Mouse (Mus musculus): Measurements from ENCODE around the gene Cgas. TPM values are rescaled to one million over a fixed set of nuclear protein-coding genes. Genes with fewer than 3 reads are reported as not detected.

Cgas gene
- polyA plus RNA-seq, 1 experiment from 2014 or later: 2.2 TPM

DNA sequence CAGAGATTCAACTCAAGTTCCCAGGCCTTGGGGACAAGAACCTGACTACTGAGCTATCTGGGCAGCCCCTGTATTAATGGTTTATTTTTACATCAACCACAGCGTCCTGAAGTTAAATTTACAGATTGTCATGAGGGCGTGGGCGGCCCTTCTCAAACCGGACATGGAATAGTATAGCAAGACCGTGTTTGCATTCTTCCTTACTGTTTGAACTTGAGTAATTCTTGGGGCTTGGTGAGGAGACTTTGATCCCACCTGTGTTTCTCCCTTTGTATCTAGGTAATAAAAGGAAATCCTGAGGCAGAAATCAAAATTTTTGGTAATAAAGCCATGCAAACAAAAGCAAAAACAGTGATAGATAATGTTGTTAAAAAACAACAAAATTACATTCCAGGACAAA lies 42.5 kb downstream of the Cgas start:
- no peak for ATAC-seq (ENCODE audit: low FRiP score, low TSS enrichment)
- H3K9ac ChIP-seq (ENCODE audit: low read depth, low read length): no peak overlapping the region
- H3K4me1 ChIP-seq (ENCODE audit: control insufficient read depth, insufficient read depth, low read length): no peaks in the 10 kb centered on the region
- H3K36me3 ChIP-seq (ENCODE audit: control insufficient read depth, insufficient read depth, low read length): no peaks in the 10 kb centered on the region
- H3K27ac ChIP-seq (ENCODE audit: low read depth, low read length): no peak overlapping the region
- H3K9me3 ChIP-seq (ENCODE audit: control insufficient read depth, low read length): no peaks in the 10 kb centered on the region
- no peak overlapping the region for H3K4me3 ChIP-seq (ENCODE audit: low read length)
- peaks cover 21% of the 10 kb centered on the region for H3K27me3 ChIP-seq (ENCODE audit: control insufficient read depth, insufficient read depth, low read length)
- H3K4me2 ChIP-seq (replicated peaks; ENCODE audit: low read depth, low read length): no peak overlapping the region
- 73% methylated on average over 5 of the region's 5 CpGs for WGBS

DNA sequence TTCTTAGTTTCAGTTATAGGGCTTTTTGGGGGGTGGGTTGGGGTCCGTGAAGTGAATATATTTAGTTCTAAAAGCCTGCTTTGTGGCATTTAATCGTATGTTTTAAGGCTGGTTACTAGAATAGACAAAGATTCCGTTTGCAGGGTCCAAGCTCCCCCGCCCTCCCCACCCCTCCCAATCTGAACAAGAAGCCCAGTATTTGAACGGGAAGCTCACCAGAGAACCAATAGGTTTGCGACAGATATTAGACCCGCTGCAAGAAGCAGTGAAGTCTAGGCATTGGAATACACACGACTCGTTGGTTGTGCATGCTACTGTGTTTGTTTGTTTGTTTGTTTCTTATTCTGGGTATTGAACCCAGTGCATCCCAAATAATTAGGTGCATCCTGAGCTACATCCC lies 46.5 kb downstream of the Cgas start:
- peaks cover 43% of the 10 kb centered on the region for H3K27me3 ChIP-seq (ENCODE audit: control insufficient read depth, insufficient read depth, low read length)
- no peaks in the 10 kb centered on the region for H3K4me1 ChIP-seq (ENCODE audit: control insufficient read depth, insufficient read depth, low read length)
- no peak overlapping the region for H3K27ac ChIP-seq (ENCODE audit: low read depth, low read length)
- H3K9me3 ChIP-seq (ENCODE audit: control insufficient read depth, low read length): no peaks in the 10 kb centered on the region
- no peaks in the 10 kb centered on the region for H3K36me3 ChIP-seq (ENCODE audit: control insufficient read depth, insufficient read depth, low read length)
- 53% methylated on average over 9 of the region's 9 CpGs for WGBS
- H3K9ac ChIP-seq (ENCODE audit: low read depth, low read length): no peak overlapping the region
- ATAC-seq (ENCODE audit: low FRiP score, low TSS enrichment): no peak
- H3K4me2 ChIP-seq (replicated peaks; ENCODE audit: low read depth, low read length): peak overlapping the region; percentile 60; the same call in 1 of the 2 replicates
- peak overlapping the region; percentile 43 for H3K4me3 ChIP-seq (ENCODE audit: low read length)

DNA sequence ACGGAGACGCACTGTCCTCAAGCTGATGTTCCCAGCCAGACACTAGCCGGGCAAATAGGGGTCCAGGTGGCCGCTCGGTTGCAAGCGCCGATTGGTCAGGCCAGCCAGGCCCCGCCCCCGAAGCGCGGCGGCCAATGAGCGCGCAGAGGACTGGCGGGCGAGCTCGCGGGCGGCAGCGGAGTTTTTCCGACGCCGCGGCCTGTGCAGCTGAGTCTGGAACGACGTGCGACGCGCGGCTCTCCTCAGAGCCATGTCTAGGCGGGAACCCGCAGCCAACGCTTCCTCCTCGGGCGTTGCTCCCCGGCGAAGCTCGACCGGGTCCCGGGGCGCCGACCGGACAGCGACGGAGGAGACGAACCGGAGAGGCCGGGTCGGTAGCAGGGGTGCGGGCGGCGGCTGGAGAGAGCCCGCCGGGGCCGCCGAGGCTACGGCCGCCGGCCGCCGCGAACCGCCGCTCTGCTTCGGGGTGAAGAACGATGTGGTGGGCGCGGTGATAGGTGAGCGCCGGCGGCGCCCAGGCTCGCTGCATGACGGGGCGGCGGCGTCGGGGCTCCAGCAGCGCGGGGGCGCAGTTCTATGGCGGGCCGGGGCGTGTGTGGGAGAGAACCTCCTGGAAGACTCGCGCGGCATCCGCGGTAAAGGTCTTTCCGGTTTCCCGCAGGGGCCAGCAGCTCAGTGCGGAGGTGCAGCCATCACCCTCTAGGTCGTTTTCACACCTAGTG lies 47.2 kb downstream of the Cgas start, which contains the start of gene Ddx43:
Ddx43 (plus strand) TSS at position 148 of the 722 bp plus-strand sequence.
- Histone ChIP-seq H3K9me3 (ENCODE audit: control insufficient read depth, low read length) (no peaks in the 10 kb centered on the region), H3K36me3 (ENCODE audit: control insufficient read depth, insufficient read depth, low read length) (no peaks in the 10 kb centered on the region), H3K9ac (ENCODE audit: low read depth, low read length) (peak within 1 kb of the TSS; percentile 28), H3K27ac (ENCODE audit: low read depth, low read length) (no peak within 1 kb of the TSS), H3K4me2 (replicated peaks; ENCODE audit: low read depth, low read length) (peak within 1 kb of the TSS; percentile 60), H3K4me3 (ENCODE audit: low read length) (peak within 1 kb of the TSS; percentile 43), H3K4me1 (ENCODE audit: control insufficient read depth, insufficient read depth, low read length) (no peaks in the 10 kb centered on the region), H3K27me3 (ENCODE audit: control insufficient read depth, insufficient read depth, low read length) (peaks cover 43% of the 10 kb centered on the region)
- WGBS: 4% methylated on average over 79 of the region's 93 CpGs
- peak; percentile 98 for ATAC-seq (ENCODE audit: low FRiP score, low TSS enrichment)

DNA sequence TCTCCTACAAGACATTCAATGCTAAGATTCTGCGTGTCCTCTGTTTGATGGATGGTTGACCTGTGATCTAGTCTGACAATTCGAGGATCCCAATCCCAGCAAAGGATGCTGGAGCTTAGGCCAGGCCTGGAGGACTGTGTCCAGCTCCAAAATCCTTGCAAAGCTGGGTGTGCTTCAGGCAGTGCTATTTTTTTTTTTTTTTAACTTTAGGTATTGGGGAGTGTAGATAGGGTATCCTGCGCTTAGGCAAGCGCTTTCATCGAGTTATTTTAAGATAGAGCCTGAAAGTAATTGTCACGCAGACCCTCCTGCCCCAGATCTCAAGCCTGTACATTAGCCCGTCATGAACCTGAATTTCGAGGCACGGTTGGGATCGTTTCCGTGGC lies 47.8 kb downstream of the Cgas start:
- H3K36me3 ChIP-seq (ENCODE audit: control insufficient read depth, insufficient read depth, low read length): no peaks in the 10 kb centered on the region
- no peak overlapping the region for H3K9ac ChIP-seq (ENCODE audit: low read depth, low read length)
- no peak overlapping the region for H3K27ac ChIP-seq (ENCODE audit: low read depth, low read length)
- no peaks in the 10 kb centered on the region for H3K4me1 ChIP-seq (ENCODE audit: control insufficient read depth, insufficient read depth, low read length)
- no peaks in the 10 kb centered on the region for H3K9me3 ChIP-seq (ENCODE audit: control insufficient read depth, low read length)
- ATAC-seq (ENCODE audit: low FRiP score, low TSS enrichment): no peak; the same call in 1 of the 2 replicates
- peak overlapping the region; percentile 60; the same call in 1 of the 2 replicates for H3K4me2 ChIP-seq (replicated peaks; ENCODE audit: low read depth, low read length)
- WGBS: 39% methylated on average over 11 of the region's 11 CpGs
- H3K27me3 ChIP-seq (ENCODE audit: control insufficient read depth, insufficient read depth, low read length): peaks cover 43% of the 10 kb centered on the region
- H3K4me3 ChIP-seq (ENCODE audit: low read length): peak overlapping the region; percentile 43

DNA sequence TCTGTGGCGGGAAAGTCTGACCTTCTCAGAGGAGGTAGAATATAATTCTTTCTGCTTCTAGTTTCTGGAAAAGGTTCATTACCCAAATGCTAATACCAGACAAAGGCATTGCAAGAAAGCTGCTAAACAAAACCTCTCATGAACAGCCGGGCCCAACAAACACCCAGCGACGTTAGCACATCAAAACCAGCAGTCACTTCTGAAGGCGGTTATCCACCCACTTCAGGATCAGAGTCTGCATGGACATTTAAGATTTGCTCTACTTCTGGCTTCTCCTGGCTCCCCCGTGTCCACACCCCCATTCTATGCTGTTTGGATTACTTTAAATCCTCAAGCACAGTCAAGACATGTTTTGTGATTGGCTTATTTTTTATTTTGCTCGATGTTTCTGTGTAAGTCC lies 48.4 kb downstream of the Cgas start:
- Histone ChIP-seq H3K9me3 (ENCODE audit: control insufficient read depth, low read length) (no peaks in the 10 kb centered on the region), H3K36me3 (ENCODE audit: control insufficient read depth, insufficient read depth, low read length) (no peaks in the 10 kb centered on the region), H3K4me3 (ENCODE audit: low read length) (no peak overlapping the region), H3K4me2 (replicated peaks; ENCODE audit: low read depth, low read length) (no peak overlapping the region), H3K27me3 (ENCODE audit: control insufficient read depth, insufficient read depth, low read length) (peaks cover 43% of the 10 kb centered on the region), H3K4me1 (ENCODE audit: control insufficient read depth, insufficient read depth, low read length) (no peaks in the 10 kb centered on the region), H3K27ac (ENCODE audit: low read depth, low read length) (no peak overlapping the region), H3K9ac (ENCODE audit: low read depth, low read length) (no peak overlapping the region)
- 60% methylated on average over 7 of the region's 7 CpGs for WGBS
- no peak for ATAC-seq (ENCODE audit: low FRiP score, low TSS enrichment)

DNA sequence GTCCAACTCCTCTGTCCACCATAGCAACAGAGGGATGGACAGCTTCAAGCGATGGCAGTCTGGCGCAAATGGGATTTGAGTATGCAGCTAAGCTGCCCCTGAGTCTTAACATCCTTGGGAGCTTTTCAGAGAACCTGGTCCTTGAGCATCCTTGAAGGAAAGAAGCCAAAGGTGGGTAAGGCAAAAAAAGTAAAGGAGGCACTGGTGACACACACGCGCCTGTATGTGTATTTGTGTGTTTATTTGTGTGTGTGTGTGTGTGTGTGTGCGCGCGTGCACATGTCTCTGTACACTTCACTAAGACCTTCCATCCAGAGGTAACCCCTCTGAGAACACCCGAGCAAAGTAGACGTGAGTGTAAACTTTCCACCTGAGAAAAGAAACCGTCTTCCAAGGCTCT lies 49.3 kb downstream of the Cgas start:
- peaks cover 43% of the 10 kb centered on the region for H3K27me3 ChIP-seq (ENCODE audit: control insufficient read depth, insufficient read depth, low read length)
- no peak overlapping the region for H3K4me3 ChIP-seq (ENCODE audit: low read length)
- 87% methylated on average over 10 of the region's 10 CpGs for WGBS
- H3K36me3 ChIP-seq (ENCODE audit: control insufficient read depth, insufficient read depth, low read length): no peaks in the 10 kb centered on the region
- no peak overlapping the region for H3K4me2 ChIP-seq (replicated peaks; ENCODE audit: low read depth, low read length)
- H3K27ac ChIP-seq (ENCODE audit: low read depth, low read length): no peak overlapping the region
- H3K9ac ChIP-seq (ENCODE audit: low read depth, low read length): no peak overlapping the region
- H3K4me1 ChIP-seq (ENCODE audit: control insufficient read depth, insufficient read depth, low read length): no peaks in the 10 kb centered on the region
- no peak for ATAC-seq (ENCODE audit: low FRiP score, low TSS enrichment)
- H3K9me3 ChIP-seq (ENCODE audit: control insufficient read depth, low read length): no peaks in the 10 kb centered on the region

DNA sequence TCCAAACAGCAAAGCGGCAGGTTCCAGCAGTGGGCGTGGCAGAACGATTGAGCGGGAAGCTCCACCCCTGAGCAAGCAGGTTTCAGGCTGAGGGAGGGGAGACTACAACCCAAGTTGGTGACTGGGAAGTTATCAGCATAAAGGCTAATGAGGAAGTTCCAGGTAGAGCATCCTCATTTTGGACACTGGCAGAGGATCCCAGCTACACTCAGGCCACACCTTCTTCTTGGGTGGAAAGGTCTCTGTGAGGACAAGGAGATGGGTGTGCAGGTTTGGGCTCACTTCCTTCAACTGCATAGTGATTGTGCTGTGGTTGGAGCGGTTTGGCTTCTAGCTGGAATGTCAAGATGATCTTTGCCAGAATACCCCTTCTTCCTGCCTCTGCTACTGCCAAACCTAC lies 53.1 kb downstream of the Cgas start:
- Histone ChIP-seq H3K36me3 (ENCODE audit: control insufficient read depth, insufficient read depth, low read length) (no peaks in the 10 kb centered on the region), H3K4me3 (ENCODE audit: low read length) (no peak overlapping the region), H3K4me2 (replicated peaks; ENCODE audit: low read depth, low read length) (no peak overlapping the region), H3K9ac (ENCODE audit: low read depth, low read length) (no peak overlapping the region), H3K9me3 (ENCODE audit: control insufficient read depth, low read length) (no peaks in the 10 kb centered on the region), H3K4me1 (ENCODE audit: control insufficient read depth, insufficient read depth, low read length) (no peaks in the 10 kb centered on the region), H3K27ac (ENCODE audit: low read depth, low read length) (no peak overlapping the region), H3K27me3 (ENCODE audit: control insufficient read depth, insufficient read depth, low read length) (peaks cover 16% of the 10 kb centered on the region)
- WGBS: 42% methylated on average over 5 of the region's 5 CpGs
- ATAC-seq (ENCODE audit: low FRiP score, low TSS enrichment): no peak

DNA sequence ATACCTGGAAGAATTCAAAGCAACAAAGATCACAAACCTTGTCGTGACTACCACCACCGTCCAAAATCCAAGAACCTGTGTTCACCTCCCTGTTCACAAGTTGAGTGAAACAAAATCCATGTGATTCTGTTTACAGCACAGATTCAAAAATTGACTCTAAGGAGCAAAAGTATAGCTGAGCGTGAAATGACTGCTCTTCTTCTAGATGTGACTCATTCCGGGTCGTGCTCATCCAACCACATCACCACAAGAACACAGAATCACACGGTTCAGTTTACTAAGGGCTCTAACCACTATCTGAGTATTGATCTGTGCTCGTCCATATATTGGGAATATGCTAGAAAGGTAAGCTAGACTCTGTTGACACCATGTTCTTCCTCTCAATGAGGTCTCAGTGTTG lies 56.1 kb downstream of the Cgas start:
- 86% methylated on average over 7 of the region's 7 CpGs for WGBS
- ATAC-seq (ENCODE audit: low FRiP score, low TSS enrichment): no peak
- no peak overlapping the region for H3K27ac ChIP-seq (ENCODE audit: low read depth, low read length)
- H3K4me3 ChIP-seq (ENCODE audit: low read length): no peak overlapping the region
- H3K9ac ChIP-seq (ENCODE audit: low read depth, low read length): no peak overlapping the region
- H3K9me3 ChIP-seq (ENCODE audit: control insufficient read depth, low read length): no peaks in the 10 kb centered on the region
- H3K4me2 ChIP-seq (replicated peaks; ENCODE audit: low read depth, low read length): no peak overlapping the region
- no peaks in the 10 kb centered on the region for H3K27me3 ChIP-seq (ENCODE audit: control insufficient read depth, insufficient read depth, low read length)
- H3K36me3 ChIP-seq (ENCODE audit: control insufficient read depth, insufficient read depth, low read length): no peaks in the 10 kb centered on the region
- no peaks in the 10 kb centered on the region for H3K4me1 ChIP-seq (ENCODE audit: control insufficient read depth, insufficient read depth, low read length)

DNA sequence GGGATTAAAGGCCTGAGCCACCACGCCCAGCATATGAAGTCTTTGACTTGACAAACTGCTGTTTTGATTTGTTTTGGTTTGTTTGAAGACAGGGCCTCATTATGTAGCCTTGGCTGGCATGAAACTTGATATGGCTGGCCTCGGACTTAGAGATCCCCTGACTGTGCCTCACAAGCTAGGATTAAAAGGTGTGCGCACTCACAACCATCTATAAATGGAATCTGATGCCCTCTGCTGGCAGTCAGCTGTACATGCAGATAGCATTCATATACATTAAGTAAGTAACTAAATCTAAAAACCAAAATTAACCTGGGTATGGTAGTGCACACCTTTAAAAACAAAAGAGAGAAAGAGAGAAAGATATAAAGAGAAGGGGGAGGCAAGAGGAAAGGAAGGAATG lies 57.1 kb downstream of the Cgas start:
- no peak overlapping the region for H3K9ac ChIP-seq (ENCODE audit: low read depth, low read length)
- WGBS: 44% methylated on average over 3 of the region's 3 CpGs
- no peaks in the 10 kb centered on the region for H3K36me3 ChIP-seq (ENCODE audit: control insufficient read depth, insufficient read depth, low read length)
- no peak overlapping the region for H3K4me2 ChIP-seq (replicated peaks; ENCODE audit: low read depth, low read length)
- H3K9me3 ChIP-seq (ENCODE audit: control insufficient read depth, low read length): no peaks in the 10 kb centered on the region
- ATAC-seq (ENCODE audit: low FRiP score, low TSS enrichment): no peak
- H3K4me1 ChIP-seq (ENCODE audit: control insufficient read depth, insufficient read depth, low read length): no peaks in the 10 kb centered on the region
- H3K27ac ChIP-seq (ENCODE audit: low read depth, low read length): no peak overlapping the region
- no peaks in the 10 kb centered on the region for H3K27me3 ChIP-seq (ENCODE audit: control insufficient read depth, insufficient read depth, low read length)
- no peak overlapping the region for H3K4me3 ChIP-seq (ENCODE audit: low read length)

Measured in kidney, embryonic 14.5 days (tissue).